Mouse (Mus musculus) CH12.LX (cell line): ENCODE measurements around the gene Mad1l1.
A peak's percentile ranks its signal among the peaks of the same experiment; 100 is the strongest.

Experiments used
- CHD1 ChIP-seq: IDR thresholded peaks from 2 replicates; pipeline ENCODE4 v1.6.1; 2012; ENCODE audit warnings: low read depth, low read length, improper control_type of control experiment, inconsistent platforms
- CTCF ChIP-seq, 2 experiments: IDR thresholded peaks in 1 of 2; conservative IDR thresholded peaks in 1 of 2; 2 replicates each; pipeline ENCODE4 v1.5.1; 2011 to 2012; ENCODE audit warnings: low read depth in 2 of 2, low read length in 2 of 2, improper control_type of control experiment in 1 of 2, inconsistent platforms in 1 of 2, mild to moderate bottlenecking in 1 of 2, moderate library complexity in 1 of 2
- EP300 ChIP-seq: IDR thresholded peaks from 2 replicates; pipeline ENCODE4 v1.6.1; 2011; ENCODE audit warnings: low read length, improper control_type of control experiment
- MAX ChIP-seq: IDR thresholded peaks from 2 replicates; pipeline ENCODE4 v1.6.1; 2011; ENCODE audit warnings: low read length, improper control_type of control experiment
- MEF2A ChIP-seq: IDR thresholded peaks from 2 replicates; pipeline ENCODE4 v1.6.1; 2014; ENCODE audit warnings: low read depth, mild to moderate bottlenecking, inconsistent platforms, low read length, improper control_type of control experiment, borderline replicate concordance
- MXI1 ChIP-seq: IDR thresholded peaks from 2 replicates; pipeline ENCODE4 v1.6.1; 2011; ENCODE audit warnings: mild to moderate bottlenecking, low read depth, low read length, improper control_type of control experiment
- NELFE ChIP-seq: IDR thresholded peaks from 2 replicates; pipeline ENCODE4 v1.6.1; 2011; ENCODE audit warnings: low read depth, low read length, improper control_type of control experiment
- NRF1 ChIP-seq: IDR thresholded peaks from 2 replicates; pipeline ENCODE4 v1.6.1; 2014; ENCODE audit warnings: low read depth, mild to moderate bottlenecking, inconsistent platforms, low read length, improper control_type of control experiment, moderate library complexity
- POLR2A ChIP-seq: IDR thresholded peaks from 2 replicates; pipeline ENCODE4 v1.6.1; 2011; ENCODE audit warnings: low read depth, mild to moderate bottlenecking, improper control_type of control experiment, low read length
- POLR2AphosphoS2 ChIP-seq: IDR thresholded peaks from 2 replicates; pipeline ENCODE4 v1.6.1; 2011; ENCODE audit warnings: low read depth, low read length, improper control_type of control experiment
- SMC3 ChIP-seq: IDR thresholded peaks from 2 replicates; pipeline ENCODE4 v1.6.1; 2011; ENCODE audit warnings: low read depth, low read length, improper control_type of control experiment
- USF1 ChIP-seq: IDR thresholded peaks from 2 replicates; pipeline ENCODE4 v1.6.1; 2014; ENCODE audit warnings: low read depth, mild to moderate bottlenecking, inconsistent platforms, low read length, improper control_type of control experiment
- ZNF384 ChIP-seq: IDR thresholded peaks from 2 replicates; pipeline ENCODE4 v1.6.1; 2012; ENCODE audit warnings: low read depth, low read length, improper control_type of control experiment, inconsistent platforms

GRCm38 (mm10) chr5:140149298-140149697, 172.1 kb downstream of the Mad1l1 start:
- TF ChIP-seq CTCF (conservative IDR thresholded peaks at IDR 0.05 in 1 of 2, IDR thresholded peaks at IDR 0.05 in 1 of 2; ENCODE audit: low read depth in 2 of 2, low read length in 2 of 2) (no peak), MXI1 (no peak), CHD1 (no peak), USF1 (no peak), SMC3 (no peak), EP300 (peak; percentile 30; the same call in 1 of the 2 replicates), POLR2AphosphoS2 (no peak), ZNF384 (no peak), NRF1 (no peak), MEF2A (no peak), POLR2A (no peak), NELFE (no peak), MAX (no peak)
